Mouse (Mus musculus): ENCODE data around the gene Cyba.

The Cyba gene

DNA sequence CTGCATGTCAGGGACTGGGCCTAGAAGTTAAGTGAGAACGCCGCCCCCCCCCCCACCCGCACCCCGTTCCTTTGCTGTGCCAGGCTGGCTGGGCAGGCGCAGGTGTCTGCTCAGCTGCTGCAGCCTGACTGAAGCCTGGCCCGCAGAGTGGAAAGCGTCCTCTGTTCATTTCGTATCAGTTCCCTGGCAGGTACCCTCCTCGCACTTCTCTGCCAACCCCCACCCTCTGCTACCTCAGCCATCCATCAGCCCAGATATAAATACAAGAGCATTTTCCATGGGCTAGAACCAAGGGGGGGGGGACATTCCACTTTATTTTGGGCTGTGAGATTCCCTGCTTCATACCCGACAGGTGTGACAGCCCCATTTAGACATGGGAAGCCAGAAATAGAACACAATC lies 19.4 kb upstream of the Cyba start:
- DNase-seq (ENCODE audit: low read depth, low spot score): no peak

DNA sequence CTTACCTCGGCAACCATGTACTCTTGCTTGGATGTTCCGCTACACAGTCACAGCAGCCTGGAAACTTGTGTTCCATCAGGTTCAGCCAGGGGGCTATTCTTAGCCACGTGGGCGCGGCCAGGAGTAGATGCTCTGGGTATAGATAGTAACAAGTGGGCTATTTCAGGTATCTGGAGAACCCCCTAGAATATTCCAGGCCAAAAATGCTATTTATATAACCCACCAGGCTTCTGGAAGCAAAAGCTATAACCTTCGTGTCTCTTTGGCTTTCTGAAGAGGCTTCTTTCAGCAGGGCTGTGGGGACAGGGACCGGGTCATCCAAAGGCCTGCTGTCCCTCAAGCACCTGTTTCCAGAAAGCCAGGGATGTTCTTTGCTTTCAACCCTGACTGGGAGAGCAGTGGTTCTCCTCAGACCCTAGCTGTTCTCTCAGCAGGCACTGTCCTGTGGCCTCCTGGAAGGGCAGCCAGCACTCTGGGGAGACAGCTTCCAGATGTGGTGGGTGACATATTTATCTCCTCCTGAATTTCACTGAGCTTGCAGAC lies 18.5 kb upstream of the Cyba start:
- DNase-seq (ENCODE audit: low read depth, low spot score): no peak

DNA sequence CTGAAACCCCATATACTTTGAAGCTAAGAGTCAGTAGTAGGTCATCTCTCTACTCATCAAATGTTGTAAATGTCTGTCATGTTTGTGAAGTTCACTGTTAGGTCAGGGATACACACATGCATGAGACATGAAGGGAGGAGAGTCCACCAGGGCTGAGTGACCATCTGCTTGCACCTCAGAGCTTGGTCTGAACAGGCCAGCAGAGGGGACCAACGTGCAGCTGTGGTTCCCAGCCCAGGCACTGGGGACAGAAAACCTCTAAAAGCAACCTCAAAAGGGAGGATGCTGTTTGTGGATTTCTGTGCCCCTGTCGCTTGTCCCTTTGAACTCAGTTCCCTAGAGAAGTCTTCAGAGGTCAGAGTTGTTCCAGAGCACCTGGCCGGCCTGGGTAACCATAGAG lies 12.5 kb upstream of the Cyba start:
- no peak for DNase-seq (ENCODE audit: low read depth, low spot score)

DNA sequence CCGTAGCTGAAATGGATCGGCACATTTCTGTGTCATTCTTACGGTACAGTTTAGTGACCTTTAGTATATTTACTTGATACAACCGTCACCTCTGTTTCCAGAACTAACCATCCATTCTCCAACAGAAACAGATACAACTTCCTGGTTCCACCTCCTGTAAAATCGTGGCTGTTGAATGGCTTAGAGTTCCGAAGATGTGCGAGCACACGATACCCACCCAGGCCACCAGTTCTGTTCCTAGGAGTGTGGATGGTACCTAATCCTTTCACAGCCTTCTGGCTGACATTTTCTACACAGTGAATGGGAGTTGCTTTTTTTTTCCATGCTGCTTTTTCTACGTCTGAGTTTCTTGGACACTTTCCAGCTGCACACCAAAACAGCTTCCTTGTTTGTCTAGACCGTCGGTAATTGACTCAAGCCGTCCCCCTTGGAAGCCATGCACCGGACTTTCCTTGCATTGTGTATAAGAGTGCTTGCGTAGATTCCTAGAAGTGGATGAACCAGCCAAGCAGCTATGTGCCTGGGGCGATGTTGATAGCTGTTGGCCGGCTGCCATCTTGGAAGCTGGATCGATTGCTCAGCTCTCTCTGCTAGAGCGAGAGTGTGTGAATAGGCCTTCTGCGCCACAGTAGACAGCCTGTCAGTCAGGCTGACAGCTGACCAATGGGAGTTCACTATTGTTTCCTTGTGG lies 11.5 kb upstream of the Cyba start:
- peak; percentile 81 for DNase-seq (ENCODE audit: low read depth, low spot score)

DNA sequence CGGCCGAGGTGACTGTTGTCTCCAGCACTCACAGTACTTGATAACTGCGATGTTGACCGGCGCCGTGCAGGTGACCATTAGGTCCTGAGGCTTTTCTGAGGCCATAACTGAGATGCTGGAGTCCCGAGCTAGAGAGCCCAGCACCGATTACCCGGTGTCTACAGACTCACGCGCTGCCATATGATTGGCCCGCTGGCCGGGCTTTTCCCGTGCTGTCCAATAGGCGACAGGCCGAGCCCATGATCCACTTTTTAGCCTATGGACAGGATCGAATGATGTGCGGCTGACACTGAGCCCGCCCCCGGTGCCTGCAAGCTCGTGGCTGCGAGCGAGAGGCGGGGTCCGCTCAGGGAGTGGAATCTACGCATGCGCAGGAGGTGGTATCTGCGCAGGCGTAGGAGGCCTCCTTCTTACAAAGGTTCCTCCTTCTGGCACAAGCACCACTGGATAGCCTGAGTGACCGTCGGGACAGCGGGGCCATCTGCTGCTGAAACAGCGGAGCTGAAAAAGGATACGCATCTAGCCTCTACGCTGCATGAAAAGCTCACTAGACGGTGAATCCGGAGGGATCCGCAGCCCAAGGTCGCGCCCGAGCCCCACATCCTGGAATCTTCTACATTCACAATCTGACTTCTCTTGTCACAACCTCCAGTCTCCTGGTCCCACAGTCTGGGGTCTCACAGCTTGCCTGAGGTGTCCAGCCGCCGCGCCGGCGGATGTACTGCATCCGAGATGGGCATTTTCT lies 10.7 kb upstream of the Cyba start, which contains the start of gene Mvd:
Gene Mvd (minus strand): TSS at position 161 of the 745 bp plus-strand sequence.
- DNase-seq (ENCODE audit: low read depth, low spot score): peak; percentile 100

DNA sequence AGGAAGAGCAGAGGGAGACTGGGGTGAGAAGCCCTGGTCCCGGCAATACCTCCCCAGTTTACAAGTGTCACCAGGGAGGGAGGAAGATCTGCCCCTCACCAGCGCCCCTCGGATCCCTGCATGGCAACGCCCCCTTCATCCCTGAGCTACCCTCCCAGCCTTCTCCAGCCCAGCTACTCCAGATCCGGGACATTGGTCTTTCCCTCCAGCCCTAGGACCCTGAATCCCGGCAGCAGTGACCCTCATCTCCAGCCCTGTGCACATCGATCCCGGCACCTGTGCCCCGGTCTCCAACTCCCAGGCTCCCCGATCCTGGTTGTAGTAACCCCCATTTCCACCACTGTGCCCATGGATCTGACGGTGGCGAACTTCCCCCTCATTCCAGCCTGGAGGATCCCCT lies 10.1 kb upstream of the Cyba start:
- DNase-seq (ENCODE audit: low read depth, low spot score): no peak

DNA sequence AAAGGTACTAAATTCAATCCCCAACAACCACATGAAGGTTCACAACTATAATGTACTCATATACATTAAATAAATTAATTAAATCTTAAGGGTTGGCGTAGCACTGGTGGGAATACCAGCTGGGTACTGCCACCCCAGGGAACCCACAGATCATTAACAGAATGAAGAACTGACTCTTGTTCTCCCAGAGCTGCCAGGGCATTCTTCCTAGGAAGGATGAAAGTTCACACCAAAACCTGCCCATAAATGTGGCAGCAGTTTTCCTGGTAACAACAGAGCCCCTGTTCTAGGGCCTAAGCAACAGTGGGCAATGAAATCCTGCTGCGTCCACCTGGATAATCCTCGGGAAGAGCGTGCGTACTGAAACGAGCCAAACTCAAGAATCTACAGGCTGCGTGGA lies 9.6 kb upstream of the Cyba start:
- no peak for DNase-seq (ENCODE audit: low read depth, low spot score)

DNA sequence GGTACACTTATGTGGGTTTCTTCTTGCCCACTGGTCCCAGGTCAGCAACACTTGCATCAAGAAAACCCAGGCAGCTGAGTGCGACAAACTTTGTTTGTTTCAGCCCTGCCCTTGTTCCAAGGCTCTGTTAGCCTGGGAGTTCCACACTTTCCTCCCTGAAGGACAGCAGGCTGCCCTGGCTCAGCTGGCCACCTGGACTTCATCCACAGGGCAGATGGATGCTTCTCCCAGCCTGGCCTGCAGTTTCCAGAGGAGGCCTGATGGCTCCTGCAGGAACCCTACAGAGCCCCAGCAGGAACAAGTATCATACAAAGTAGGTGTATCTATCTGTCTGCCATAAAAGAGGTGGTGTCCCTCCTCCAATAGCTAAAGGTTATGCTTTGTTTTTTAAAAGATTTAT lies 8.6 kb upstream of the Cyba start:
- no peak for DNase-seq (ENCODE audit: low read depth, low spot score)

DNA sequence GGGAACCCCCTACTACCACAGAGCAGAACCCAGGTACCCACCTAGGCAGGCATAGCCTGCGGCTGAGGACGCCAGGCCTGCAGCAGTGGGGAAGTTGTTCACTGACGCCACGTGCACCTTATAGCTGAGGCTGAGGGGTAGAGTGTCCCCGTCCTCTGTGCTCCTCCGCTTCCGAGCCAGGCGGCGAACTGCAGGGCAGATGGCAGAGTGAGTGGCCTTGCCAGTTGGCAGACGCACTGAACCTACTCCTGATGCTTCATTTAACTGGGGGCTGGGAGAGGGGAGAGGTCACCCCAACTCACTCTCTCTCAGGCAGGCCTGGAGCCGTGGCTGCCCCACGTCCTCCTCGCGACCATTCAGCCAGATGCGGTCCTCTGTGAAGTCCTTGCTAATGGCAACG lies 6.6 kb upstream of the Cyba start:
- DNase-seq (ENCODE audit: low read depth, low spot score): no peak

DNA sequence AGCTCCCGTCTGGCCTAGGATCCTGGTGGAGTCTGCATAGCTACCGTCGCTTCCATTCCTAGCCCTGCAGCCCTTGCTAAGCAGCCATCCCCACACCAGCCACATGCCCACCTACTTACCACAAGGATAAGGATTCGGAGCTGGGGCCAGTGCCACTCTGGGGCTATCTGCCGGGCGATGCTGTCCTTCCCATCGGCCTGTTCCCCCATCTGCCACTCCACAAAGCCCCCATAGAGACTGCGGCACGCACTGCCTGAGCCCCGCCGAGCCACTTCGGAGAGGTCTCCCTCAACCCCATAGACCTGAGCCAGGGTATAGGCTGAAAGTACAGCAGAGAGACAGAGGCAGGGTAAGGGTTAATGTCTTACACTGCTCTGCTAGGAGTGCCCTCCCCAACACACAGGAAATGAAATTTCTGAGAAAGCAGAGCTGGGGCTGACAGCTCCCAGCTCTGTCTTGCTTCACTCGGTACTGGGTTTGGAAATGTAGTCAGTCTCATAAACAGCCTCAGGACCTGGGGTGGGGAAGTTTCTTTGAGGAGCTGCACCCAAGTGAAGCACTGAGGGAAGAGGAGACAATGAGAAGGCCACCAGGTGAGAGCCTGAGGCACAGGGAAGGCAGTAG lies 5.1 kb upstream of the Cyba start:
- DNase-seq (ENCODE audit: low read depth, low spot score): no peak

DNA sequence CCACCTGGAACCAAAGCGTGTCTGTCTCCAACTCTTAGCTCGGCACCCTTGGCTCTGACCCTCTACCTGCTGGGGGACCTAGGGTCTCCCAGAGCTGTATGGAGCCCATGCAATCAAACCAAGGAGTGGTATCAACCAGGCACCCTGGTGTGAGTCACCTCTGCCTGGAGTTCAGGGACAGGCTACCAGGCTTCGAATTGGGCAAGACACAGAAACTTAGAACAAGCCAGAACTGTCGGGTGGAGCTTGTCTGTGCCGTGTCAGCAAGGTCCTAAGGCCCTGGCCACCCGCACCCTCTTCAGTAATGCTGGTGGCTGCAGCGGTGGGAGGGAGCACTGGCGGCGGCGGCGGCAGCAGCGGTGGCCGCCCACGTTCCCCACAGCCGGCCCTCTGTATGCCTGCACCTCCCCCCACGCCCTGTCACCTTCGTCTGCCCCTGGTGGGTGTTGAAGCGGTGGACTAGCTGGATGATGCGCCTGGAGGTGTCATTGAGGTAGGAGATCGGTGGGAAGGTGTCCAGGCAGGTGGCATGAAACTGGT lies 3.9 kb upstream of the Cyba start:
- DNase-seq (ENCODE audit: low read depth, low spot score): no peak

DNA sequence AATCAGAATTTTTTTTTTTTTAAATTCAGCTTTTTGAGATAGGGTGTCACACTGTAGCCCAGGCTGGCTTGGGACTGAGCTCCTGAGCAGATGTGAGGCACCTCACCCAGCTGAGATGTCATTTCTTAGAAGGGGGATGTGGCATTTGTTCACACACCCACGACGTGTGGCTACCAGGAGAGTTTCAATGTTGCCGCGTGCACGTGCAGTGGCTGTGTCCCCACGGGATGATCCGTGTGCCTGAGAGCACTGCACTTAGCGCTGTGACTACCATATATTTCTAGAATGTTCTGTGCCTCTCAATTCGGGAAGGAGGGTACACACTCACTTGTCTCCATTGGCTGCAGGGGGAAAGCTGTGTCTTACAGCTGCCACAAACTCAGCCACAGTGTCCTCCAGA lies 3.4 kb upstream of the Cyba start:
- no peak for DNase-seq (ENCODE audit: low read depth, low spot score)

DNA sequence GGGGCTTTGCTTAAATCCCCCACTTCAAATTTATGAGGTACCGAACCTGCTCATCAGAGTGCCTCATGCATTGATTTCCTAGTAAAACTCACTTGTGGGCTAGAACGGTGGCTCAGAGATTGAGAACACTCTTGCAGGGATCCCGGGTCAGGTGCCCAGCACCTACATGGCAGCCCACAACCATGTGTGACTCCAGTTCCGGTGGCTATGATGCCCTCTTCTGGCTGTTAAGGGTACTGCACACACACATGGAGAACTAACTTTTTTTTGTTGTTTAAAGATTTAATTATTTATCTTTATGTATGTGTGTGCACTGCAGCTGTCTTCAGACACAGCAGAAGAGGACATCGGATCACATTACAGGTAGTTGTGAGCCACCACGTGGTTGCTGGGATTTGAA lies 2.6 kb upstream of the Cyba start:
- DNase-seq (ENCODE audit: low read depth, low spot score): peak; percentile 52

DNA sequence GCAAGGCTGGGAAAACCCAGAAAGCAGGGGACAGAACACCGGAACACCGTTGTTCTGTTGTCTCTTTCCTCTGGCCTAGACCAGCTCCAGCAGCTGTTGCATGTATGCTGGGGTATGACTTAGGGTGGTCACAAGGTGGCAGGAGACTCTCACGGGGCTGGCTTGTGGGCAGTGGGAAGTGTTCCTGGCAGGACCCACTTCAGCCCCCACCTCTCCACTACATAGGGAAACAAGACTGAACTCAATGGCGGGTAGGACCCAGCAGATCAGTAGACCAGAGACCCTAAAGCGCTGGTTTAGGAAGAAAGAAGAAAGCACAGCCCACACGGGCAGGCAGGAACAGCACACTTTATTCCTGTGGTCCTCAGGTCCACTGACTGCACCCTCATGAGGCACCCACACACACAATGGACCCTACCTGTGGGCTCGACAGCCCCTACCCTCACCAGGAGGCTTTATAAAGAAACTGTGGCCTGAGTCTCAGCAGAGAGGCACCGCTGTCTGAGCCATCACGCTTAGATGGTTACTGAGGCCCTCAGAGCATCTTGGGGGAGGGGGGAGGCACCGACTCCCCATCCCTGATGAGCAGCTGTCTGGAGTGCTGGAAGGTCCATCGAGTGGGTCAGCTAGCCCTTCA lies 657 bp upstream of the Cyba start:
- no peak for DNase-seq (ENCODE audit: low read depth, low spot score)

DNA sequence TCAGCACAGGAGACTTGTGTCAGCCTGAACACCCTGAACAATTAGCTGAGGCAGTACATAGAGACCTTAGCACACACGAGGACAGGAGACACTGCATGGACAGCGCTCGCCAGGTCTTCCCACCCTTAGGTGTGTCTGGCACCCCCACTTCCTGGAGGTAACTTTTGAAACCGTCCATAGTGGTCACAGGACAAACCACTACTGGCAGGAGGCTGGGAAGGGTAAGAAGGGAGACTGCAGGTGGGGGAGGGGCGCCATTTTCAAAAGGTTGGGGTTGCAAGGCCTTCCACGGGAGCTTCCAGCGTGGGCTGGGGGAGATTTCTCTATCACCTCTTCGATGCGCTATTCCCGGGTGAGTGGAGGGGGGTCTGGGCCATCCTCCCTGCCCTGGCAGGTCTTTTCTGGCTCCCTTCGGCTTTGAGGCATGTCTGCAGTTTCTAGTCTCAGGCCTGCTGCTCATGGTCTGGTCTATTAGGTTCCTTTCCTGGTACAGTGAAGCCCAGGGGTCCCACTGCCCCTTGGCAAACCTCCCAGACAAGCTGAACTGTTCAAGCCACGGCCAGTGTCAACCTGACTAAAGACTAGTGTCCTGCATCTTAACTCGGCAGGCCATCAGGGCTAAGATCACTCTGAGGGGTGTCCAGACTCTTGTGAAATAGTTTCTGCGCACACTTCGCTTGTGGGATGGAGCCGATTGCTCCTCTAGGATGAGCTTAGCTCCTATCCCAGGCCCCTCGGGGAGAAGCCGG lies 862 bp downstream of the Cyba start:
- DNase-seq (ENCODE audit: low read depth, low spot score): no peak

DNA sequence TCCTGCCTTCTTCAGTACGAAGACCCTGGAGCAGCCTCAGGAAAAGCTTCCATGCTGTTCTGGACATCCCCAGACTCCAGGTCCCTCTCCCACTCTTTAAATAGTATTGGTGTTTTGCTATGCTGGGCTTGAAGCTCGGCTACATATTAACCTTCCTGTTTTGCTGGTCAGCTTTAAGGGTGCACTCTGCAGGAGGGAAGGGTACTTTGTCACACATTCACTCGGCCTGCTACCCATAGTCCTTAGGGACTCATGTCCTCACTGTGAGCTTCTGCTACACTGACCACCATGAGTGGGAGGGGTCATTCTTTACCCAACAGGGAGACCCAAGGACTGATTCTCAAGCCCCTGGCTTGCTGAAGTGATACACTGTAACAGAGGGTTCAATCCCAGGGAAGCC lies 2.1 kb downstream of the Cyba start:
- DNase-seq (ENCODE audit: low read depth, low spot score): no peak

DNA sequence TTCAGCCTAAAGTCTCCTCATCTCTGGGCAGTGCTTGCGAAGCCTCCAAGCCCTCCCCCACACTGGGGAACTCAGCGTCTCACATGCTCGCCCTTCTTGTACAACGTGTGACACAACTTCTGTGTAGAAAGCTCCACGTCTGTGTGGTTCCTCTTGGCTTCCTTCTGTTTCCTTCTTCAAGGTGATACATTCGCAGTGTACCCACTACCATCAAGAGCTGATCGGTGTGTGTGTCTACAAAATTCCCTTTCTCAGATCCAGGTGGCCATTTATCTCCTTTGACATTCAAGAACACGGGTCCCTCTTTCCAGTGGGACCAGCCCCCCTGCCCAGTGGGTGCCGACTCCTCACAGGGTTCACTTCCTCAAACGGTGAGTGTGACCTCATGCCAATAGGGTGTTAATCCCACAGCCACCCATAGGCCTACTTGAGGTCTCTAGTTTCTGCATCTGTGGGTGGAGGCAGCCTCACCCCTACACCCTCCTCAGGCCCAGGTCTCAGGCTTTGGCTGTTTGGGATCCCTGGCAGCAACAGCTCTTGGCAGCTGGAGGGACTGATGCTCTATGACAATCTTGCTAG lies 2.6 kb downstream of the Cyba start:
- peak; percentile 80 for DNase-seq (ENCODE audit: low read depth, low spot score)

DNA sequence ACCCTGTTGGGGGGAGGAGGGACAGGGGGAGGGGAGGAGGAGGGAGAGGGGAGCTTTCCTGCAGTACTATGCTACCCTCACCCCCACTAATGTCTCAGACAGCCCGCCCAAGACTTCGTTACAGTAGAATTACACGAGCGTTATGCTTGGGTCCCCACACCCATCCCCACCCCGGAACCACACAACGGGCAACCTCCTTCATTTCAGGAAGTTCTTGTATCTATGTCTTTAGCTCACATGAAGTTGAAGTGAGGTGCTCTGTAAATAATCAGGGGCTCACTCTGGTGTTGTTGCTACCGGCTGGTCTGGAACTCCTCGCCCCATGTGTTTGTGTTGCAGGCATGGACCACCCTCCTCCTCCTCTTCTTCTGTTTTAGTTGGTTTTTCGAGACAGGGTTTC lies 4.6 kb downstream of the Cyba start:
- DNase-seq (ENCODE audit: low read depth, low spot score): no peak

DNA sequence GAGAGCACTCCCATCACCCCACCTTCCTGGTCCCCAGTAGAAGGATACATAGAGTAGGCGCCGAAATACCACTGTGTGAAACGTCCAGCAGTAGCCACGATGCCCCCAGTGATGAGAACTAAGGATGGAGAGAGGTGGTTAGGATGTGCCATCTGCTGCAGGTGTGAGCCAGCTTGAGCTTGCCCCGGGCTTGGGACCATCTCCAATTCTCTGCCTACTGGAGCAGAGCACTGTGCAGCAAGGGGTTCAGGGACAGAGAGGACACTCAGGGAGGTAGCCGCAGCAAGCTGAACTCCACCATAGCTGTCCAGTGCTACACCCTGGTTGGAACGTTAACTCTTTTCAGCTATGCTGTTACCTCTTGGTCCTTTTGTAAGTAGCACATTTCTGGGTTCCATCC lies 5.1 kb downstream of the Cyba start:
- DNase-seq (ENCODE audit: low read depth, low spot score): no peak

DNA sequence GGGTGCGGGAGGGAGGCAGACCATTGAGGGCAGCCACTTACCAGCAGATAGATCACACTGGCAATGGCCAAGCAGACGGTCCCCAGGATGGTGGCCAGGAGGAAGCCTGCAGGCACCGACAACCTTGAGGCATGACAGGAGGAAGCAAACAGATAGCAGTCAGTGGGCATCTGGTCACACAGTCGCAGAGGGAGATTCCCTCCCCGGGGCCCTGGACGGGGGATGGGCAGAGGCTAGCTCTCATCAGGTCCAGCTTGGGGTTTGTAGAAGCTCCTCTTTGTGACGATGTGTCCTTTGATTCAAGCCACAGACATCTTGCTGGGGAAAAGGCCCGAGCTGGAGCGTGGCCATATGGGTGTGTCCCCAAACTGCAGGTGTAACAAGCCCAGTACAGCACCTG lies 6.6 kb downstream of the Cyba start:
- no peak for DNase-seq (ENCODE audit: low read depth, low spot score)

DNA sequence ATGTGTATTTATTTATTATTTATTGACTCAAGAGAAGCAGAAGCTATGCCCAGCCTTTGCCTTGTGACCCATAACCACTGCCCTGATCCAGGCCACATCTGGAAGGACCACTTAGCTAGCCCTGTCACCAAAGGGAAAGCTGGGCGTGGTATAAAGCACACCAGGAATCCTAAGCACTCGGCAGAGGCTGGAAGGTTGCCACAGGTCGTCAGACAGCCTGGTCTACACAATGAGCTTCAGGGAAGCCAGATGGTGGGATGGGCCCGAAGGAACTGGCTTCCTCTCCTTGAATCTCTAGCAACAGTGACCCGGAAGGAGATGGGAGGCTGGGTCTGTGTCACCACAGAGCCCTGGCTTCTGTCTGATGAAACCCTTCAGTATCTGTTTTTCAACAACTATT lies 9.1 kb downstream of the Cyba start:
- no peak for DNase-seq (ENCODE audit: low read depth, low spot score)
